Mouse (Mus musculus): ENCODE results near the gene Mrps7. TPM values are rescaled to one million over a fixed set of nuclear protein-coding genes. Genes with fewer than 3 reads are reported as not detected.
A peak's percentile ranks its signal among the peaks of the same experiment; 100 is the strongest.

Gene Mrps7
- total RNA-seq, 2 experiments from 2014 or later, result 71.2 to 72.8 TPM

DNA sequence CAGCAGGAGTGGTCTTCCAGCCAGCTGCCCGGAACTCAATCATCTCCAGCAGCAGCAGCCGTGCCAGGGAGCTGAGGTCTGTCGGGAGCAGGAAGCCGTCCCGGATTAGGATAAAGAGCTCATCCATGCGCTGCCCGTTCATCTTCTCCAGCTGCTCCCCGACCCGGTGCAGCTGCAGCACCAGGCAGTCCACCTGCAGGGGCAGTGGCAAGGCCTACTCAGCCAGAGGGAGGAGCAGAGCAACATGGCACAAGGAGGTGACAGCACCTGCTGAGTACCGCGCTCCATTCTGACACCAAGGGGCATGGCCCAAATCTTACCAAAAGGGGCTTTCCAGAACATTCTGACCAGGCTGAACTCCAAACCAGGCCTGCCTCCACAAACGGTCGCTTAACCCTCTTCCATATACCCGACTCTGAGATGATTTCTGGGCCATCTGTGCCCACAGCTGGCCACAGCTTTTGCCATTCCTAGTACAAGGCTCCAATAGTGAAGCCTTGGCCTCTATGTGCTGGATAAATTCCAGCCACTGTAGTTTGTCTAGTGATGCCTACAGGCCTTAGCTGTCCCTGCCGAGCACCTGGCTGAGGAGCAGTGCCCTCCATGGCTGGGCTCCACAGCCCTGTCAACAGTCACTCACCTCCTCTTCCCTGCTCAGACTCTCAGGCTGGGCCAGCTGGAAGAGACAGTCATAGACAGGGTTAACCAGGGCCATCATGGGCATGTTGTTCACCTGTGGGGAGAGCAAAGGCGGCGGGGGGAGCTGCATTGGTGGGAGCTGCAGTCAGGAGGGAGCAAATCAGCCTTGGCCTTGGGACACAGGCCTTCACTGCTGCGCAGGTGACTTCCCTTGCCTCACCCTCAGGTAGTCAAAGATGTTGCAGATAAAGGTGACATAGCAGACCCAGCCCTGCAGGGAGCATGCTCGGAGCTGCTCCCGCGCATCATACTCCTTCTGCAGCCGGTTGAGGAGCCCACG, 5.0 kb downstream of the Mrps7 start:
- DNase-seq, result no peak

DNA sequence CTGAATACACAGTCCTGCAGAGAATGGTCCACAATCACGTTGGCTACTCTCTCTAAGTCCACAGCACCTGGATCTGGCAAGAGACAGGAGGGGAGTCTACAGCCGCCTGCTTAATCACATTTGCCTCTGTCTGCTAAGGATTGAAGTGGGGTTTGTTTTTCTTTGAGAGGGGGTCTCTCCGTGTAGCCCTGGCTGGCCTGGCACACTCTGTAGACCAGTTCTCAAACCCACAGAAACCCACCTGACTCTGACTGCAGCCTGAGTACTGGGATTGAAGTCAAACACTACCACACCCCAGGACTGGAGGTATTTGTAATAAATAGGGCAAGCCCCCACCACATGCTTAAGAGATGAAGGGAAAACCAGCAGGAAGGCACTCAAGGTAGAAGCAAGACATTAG, 5.9 kb downstream of the Mrps7 start:
- DNase-seq, result no peak

DNA sequence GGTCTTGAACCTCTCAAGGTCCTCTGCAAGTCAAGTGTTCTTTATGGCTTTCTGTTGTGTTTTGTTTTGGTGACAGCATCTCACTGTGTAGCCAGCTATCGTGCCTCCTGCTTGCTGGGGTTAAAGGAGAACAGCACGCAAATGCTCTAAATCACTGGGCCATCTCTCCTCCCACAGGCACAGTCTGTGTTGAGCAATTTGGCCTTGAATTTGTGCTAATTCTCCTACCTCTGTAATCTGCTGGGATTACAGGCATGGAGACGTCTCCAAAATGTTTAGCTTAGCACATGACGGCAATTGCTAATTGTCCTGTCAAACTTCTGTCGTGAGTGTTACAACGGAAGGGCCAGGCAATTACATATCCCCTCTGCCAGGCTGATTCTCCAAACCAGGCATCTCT, 7.4 kb downstream of the Mrps7 start:
- DNase-seq, result no peak

DNA sequence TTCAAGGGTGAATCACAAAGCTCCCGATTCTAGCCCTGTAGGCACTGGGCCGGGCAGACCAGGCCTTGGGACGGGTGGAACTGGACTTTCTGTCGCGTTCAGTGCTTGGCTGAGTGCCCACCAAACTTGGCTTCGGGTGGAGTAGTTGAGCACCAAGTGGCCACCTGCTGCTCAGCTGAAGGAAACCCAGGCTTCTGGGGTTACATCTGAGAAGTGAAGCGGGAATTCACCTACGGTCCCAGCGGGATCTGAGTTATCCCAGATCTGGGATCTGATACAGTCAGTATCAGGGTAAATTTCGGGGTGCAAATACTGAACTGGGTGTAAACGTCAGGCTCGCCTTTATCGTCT, 8.3 kb downstream of the Mrps7 start:
- DNase-seq, result peak; percentile 92

DNA sequence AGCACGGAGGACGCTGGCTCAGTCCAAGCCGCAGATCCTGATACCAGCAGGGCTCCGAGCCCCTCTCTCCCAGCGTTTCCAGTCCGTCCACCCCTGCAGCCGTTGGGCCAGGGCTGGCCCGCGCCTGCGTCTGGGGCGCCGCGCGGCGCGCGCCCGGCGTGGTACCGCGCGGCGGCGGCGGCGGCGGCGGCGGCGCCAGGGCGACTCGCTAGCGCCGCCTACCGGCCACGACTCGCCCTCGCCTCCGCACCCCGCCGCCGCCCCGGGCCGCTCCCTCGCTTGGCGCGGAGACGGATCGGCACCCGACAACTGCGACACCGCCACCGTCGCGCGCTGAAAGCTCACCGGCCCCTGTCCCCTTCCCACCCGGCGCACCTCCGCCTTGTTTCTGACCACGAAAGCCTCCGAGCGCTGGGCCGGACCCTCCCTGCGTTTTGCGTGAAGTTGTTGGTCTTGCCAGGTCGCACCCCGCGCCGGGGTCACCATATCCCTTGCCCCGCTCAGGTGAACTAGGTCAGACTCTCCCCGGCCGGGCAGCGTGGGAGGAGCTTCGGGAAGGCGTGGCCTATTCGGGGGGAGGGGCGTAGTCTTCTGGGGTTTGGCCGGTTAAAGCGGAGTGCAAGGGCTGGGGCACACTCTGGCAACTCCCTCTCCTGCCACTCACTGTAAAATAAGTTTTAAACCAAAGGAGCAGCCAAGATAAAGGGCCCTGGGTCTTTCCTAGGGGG, 8.8 kb downstream of the Mrps7 start, which contains the start of gene Mif4gd:
Gene Mif4gd (minus strand): TSS at position 560 of the 728 bp plus-strand sequence.
- peak; percentile 95 for DNase-seq

DNA sequence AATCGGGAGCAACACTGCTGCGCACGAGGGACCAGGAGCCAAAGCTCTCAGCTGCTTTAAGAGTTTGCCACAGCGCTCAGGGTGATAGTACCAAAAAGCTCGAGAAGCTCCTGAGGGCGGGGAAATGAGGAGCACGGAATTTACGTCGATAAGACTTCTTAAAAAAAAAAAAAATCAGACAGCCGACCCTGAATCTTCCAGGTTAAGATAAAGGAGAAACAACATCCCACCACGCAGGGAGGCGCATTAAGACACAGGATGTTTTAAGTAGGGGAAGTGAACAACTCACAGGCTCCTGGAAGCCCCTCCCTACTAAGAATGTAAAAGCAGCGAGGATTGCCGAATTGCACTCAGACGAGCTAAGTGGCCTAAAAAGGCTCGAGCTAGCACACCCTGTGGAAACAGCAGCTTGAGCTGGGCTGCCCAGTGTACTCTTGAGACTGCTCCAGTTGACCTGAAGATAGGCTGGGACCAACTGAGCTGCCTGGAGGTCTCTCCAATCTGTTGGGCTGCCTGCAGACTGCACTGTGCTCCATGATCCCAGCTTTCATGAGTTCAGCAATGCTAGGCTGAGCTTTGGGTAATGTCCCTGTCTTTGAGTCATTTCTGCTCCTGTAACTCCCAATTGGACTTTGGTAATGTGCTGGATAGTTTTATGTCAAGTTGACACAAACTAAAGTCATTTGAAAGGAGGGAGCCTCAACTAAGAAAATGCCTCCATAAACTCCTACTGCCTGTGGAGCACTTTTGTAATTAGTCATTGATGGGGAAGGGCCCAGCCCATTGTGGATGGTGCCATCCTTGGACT, 9.6 kb downstream of the Mrps7 start:
- peak; percentile 35 for DNase-seq

DNA sequence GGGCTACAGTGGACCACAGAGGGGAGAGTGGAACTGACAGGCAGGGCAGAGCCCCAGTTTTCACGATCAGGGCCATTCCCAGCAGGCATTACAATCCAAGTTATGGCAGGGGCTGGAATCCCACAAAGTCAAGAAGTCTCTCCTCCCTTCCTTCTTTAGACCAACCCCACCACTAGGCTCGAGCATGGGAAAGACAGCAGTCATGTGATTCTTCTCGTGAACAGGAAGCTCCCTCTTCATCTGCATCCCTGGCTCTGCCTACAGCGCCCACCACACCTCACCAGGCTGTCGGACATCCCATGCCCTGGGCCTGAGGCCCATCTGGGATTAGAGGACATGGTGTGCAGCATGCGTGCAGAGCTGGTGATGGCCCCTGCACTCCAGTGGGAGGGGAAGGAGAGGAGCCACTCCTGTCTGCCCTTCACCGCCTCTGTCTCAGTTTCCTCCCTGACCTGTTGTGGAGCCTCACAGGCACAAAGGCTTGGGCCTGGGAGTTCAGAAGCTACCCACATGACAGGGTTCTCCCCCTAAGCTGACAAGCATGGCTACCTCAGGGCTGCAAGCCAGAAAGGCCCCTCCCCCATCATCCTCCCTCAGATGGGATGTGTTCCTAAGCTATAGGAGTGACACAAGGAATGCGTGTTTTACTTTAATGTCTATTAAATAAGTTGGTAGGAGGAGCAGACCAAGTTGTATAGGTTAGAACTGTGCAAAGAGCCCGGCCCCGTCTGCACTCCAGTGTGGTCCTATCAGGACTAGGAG, 10.8 kb downstream of the Mrps7 start:
- peak; percentile 38 for DNase-seq

DNA sequence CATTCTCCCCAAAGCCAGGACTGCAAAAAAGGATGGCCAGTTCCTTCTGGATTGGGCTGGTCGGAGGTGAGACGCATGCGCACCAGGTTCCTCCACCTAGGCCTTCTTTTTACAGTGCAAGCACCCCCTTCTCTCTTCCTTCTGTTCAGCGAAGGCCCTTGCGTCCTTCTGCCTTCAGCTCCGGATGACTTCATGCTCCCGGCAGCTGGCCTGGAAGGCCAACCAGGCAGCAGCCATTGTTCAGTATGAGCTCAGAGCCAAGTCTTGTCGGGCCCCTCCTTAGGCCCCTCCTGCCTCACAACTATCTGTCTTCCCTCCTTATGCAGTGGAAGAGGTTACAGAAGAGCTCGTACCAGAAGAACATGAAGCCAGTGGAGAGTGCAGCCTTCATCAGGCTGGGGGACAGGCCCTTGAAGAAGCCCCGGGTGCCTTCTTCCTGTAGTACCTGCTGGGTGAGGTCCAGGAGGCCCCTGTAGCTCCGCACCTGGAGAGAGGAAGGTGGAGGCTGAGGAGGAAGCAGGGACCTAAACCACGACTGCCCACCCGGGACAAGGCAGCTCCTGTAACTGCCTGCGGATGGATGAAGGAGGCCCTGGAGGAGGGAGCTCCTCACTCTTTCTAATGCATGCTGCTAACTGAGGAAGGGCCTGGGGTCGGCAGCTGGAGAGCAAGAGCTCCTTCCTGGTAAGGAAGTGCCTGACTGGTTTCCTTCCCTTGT, 11.5 kb downstream of the Mrps7 start:
- peak; percentile 56 for DNase-seq

DNA sequence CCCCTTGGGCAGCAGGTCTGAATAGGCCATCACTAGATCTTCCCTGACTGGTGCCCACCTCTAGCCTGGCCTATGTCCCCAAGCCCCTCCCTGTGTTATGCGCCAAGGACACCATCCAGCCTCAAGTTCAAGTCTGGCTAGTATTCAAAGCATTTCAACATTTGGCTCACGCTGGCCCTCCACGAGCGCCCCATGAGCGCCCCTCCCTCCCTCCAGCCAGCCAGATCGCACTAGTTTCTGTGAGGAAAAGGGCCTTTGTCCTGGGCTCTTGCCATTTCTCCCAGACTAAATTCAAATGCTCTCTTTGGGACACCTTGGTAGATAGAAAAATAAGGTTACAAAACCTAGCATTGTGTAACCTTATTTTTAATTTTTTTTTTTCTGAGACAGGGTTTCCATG, 12.2 kb downstream of the Mrps7 start:
- no peak for DNase-seq

DNA sequence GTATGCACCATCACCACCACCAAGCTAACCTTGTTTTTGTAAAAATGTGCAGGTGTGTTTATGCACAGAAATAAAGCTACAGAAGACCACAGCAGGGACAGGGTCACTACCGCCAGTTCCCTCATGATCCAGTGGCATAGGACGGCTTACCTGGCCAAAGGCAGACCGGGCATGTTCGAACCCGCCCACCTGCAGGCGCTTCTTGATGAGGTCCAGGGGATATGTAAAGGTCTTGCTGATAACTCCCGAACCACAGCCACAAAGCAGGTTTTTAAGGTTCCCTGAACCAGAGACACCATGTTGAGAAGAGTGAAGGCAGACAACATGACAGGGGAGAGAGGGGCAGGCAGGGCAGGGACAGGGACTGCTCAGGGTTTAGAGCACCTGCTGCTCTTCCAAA, 12.6 kb downstream of the Mrps7 start:
- no peak for DNase-seq

DNA sequence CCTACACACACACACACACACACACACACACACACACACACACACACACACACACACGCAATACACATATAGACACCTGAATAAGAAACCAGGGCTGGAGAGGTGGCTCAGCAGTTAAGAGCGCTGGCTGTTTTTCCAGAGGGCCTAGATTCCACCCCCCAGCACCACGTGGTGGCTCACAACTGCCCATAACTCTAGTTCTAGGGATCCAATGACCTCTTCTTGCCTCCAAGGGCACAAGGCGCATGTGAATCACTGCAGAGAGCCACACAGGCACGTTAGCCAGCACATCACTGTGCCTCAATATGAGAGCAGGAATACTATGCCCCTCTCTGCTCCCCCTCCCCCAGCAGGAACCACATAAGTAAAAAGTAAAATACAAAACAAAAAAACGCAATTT, 13.2 kb downstream of the Mrps7 start:
- DNase-seq, result no peak

DNA sequence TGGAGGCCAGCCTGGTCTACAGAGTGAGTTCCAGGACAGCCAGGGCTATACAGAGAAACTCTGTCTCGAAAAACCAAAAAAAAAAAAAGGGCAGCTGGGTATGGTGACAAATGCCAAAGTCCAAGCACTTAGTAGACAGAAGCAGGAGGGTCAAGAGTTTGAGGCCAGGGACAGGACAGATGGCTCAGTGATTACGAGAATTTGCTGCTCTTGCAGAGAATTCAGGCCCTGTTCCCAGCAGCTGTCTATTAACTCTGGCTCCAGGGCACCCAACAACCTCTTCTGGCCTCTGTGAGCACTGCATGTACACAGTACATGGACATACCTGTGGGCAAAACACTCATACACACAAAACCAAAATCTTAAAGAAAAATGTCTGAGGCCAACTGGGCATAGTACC, 14.3 kb downstream of the Mrps7 start:
- DNase-seq, result no peak

DNA sequence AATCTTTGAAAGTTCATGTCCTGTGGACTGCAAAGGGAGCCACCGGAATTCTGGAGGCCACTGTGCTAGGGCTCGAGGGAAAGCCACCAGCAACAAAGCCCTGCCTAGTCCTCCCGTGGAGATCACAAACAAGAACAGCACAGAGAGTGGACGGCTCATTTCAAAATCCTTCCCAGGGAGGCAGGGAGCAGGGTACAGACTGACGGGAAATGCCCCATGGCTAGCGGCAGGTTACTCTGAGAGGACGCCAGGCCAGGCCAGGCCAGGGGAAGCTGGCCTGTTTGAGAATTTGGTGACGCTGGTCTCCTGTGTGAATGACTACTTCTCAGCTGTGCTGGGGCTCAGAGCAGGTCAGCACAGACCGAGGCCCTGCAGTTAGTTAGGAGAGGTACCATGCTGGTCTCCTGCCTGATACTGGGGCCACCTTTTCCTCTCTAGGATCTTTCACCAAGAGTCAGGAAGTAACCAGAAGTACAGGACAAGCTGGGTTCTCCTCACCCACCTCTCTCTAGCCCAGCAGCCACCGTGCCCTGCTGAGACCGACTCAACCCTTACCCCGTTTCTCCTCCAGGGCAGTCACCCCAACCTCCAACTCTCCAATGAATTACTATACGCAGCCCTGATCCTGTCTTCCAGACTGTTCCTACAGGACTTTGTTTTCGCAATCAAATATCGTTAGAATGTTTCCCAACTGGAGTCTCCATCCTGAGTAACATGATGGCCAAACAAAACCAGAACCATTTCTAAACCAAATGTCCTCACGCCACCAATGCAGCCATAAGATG, 15.2 kb downstream of the Mrps7 start:
- no peak for DNase-seq

DNA sequence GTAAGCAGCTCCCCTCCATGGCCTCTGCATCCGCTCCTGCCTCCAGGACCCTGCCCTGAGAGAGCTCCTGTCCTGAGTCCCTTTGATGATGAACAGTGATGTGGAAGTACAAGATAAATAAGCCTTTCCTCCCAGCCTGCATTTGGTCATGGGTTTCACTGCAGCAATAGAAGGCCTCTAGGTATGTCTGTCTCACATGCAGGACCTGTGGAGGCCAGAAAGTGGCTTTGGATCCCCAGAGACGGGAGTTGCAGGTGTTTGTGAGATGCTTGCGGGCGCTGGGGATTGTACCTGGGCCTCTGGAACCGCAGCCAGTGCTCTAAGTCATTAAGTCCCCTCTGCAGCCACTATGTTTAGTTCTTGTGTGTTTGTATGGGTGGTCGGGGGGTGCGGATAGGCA, 16.2 kb downstream of the Mrps7 start:
- no peak for DNase-seq

DNA sequence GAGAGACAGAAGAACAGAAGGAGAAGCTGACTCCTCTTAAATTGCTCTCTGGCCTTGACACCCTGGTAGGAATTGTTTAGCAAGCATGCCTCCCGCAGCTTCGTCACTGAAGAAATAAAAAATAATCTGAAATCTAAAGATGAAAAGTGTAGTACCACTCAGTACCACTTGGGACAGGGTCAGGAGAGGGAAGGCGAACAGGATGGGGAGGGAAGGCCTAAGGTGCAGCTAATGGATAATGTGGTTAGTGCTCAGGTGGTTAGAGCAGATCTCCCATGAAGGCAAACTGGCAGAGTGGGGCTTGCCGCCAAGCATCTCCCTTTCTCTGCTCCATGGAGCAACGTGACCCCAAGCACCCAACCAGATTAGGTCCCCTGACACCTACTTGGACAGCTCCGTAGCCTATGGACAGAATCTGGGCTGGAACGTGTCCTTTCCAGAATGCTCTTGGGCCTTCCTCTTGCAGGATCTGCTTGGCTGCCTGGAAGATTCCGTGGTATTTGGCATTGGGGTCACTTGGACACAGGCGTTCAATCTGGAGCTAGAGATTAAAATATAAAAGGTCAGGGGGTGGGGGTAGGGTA, 19.9 kb downstream of the Mrps7 start:
- DNase-seq, result no peak

DNA sequence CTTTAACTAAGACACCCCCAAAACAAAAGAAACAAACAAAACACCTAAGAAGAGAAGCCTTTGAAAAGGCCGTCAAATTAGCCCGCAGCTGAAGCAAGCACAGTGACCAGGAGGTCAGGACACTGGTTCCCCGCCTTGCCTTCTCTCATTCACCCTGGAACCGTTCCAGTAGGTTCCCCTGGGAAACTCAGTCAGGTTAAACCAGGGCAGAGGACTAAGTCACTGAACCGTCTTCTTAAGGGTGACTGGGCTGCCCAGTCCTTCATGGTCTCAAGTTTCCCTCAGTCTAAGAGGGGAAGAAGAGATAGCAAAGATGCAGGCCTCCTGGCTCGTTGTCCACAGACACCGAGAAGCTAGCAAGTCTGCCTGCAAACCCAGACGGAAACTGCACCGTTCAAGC, 22.2 kb downstream of the Mrps7 start:
- DNase-seq, result peak; percentile 32

DNA sequence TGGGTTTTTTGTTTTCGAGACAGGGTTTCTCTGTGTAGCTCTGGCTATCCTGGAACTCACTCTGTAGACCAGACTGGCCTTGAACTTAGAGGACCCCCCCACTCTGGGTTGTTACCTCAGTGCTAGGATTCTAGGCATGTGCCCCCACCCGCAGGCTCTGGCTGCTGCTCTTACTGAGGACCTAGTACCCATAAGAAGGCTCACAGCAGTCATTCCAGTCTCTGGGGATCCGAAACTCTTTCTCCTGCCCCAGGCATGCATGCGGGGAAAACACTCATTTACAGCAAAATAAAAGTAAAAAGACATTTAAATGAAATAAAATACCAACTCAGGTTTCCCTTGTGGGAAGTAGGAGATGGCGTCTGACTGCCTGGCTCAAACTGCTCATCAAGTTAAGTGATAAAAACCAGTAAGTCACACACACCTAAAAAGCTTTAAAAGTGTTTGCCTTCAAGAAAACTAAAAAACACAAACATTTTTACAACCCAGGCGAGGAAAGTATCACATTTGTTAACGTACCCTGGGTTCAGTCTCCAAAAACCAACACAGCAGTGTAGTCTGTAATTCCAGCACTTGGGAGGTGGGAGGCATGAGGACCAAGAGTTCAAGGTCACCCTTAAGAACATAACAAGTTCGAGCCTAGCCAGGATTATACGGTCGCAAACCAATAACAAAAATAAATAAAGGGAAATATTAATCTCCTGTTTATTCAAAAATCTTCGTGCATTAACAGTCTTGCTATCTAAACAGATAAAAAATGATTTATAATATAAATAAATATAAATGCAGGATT, 23.3 kb downstream of the Mrps7 start:
- no peak for DNase-seq

DNA sequence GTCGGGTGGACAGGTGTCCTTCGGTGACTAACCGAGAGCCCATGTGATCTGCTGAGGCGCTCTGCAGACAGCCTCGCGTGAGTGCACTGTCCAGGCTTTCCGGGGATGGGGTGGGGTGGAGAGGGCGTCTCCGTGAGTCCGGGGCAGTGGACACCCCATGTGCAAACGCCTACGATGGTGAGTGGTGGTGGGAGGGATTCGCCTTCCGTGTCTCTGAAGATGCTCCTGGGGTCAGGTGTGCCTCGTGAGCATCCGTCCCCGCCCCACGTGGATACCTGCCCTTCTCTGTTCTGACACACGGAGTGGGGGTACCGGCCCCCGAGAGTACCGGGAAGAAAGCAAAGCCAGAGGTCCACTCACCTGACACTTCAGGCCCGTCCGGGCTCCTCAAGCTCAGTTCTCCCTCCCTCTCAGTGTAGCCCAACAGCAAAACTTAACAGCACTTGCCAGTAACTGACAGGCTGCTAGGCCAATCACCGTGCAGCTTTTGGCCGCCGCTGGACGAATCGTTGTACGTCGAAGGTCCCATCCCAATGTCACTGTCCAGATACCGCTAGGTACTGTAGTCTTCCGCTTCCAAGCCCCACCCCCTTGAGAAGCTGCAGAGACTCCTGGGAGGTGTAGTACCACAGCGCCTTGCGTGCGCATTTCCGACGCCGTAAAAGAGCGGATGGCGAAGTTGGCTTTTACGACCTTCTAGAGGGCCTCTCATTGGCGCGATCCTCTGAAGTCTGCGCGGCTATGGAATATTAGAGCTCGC, 24.2 kb downstream of the Mrps7 start, which contains the start of gene Slc25a19:
Gene Slc25a19 (minus strand): TSS at position 591 of the 760 bp plus-strand sequence.
- DNase-seq, result peak; percentile 99
